Mouse (Mus musculus) midbrain, embryonic 13.5 days (tissue): ENCODE measurements around the gene Atf7. TPM values are rescaled to one million over a fixed set of nuclear protein-coding genes. Genes with fewer than 3 reads are reported as not detected.

Source experiments
- ATAC-seq: fragments of 200-750 bp; cut with Nextera tagmentation; 2 replicates; pipeline ENCODE4 v1.8.0; 2017; ENCODE audit warnings: mild to moderate bottlenecking, moderate TSS enrichment, moderate library complexity
- H3K27ac ChIP-seq: fragments of 300-500 bp; sonication (generic); 2 replicates; pipeline ENCODE4 v1.5.1; 2015; ENCODE audit warnings: inconsistent platforms, mild to moderate bottlenecking, moderate library complexity
- H3K27me3 ChIP-seq: fragments of 300-500 bp; sonication (generic); 2 replicates; pipeline ENCODE4 v1.6.1; 2015; ENCODE audit warnings: mild to moderate bottlenecking, inconsistent platforms
- H3K36me3 ChIP-seq: fragments of 300-500 bp; sonication (generic); 2 replicates; pipeline ENCODE4 v1.6.1; 2015; ENCODE audit warnings: mild to moderate bottlenecking, inconsistent platforms
- H3K4me1 ChIP-seq: fragments of 300-500 bp; sonication (generic); replicated peaks from 2 replicates; pipeline ENCODE4 v1.6.1; 2015; ENCODE audit warnings: inconsistent platforms
- H3K4me2 ChIP-seq: fragments of 300-500 bp; sonication (generic); replicated peaks from 2 replicates; pipeline ENCODE4 v1.6.1; 2015; ENCODE audit warnings: moderate library complexity, mild to moderate bottlenecking, inconsistent platforms
- H3K4me3 ChIP-seq: fragments of 300-500 bp; sonication (generic); replicated peaks from 2 replicates; pipeline ENCODE4 v1.5.1; 2015; ENCODE audit warnings: mild to moderate bottlenecking, inconsistent platforms
- H3K9ac ChIP-seq: fragments of 300-500 bp; sonication (generic); replicated peaks from 2 replicates; pipeline ENCODE4 v1.6.1; 2015; ENCODE audit warnings: mild to moderate bottlenecking, inconsistent platforms
- H3K9me3 ChIP-seq: fragments of 300-500 bp; sonication (generic); 2 replicates; pipeline ENCODE4 v1.6.1; 2016; ENCODE audit warnings: mild to moderate bottlenecking, inconsistent platforms
- WGBS: fragments of 180-500 bp; shearing (Covaris S2); methylation state at CpG from one replicate; pipeline ENCODE4 v1.1.7; 2015; 5-methylcytosine and 5-hydroxymethylcytosine counted together
- microRNA counts: library from miRNA; unstranded; fragments of <30 nt; microRNA quantifications from one replicate; lab custom pipeline; 2016
- microRNA-seq: library from miRNA; unstranded; fragments of <30 nt; microRNA quantifications from one replicate; pipeline ENCODE4, GENCODE M21; 2016
- polyA plus RNA-seq: library from polyadenylated mRNA; unstranded; fragments of >200 nt; fragmentation: Nextera tagmentation; extraction: Ambion mirVana; gene quantifications from 2 replicates; pipeline ENCODE4 v1.2.1, GENCODE M21; 2015

Atf7 gene
- polyA plus RNA-seq, 1 experiment from 2014 or later, result 22.1 TPM

GRCm38 (mm10) chr15:102501084-102501814, 124.0 kb downstream of the Atf7 start:
- Histone ChIP-seq H3K27ac (no peak overlapping the region), H3K9ac (no peak overlapping the region), H3K9me3 (no peaks in the 10 kb centered on the region), H3K4me2 (no peak overlapping the region), H3K4me3 (no peak overlapping the region), H3K27me3 (no peaks in the 10 kb centered on the region), H3K4me1 (no peaks in the 10 kb centered on the region), H3K36me3 (peaks cover 94% of the 10 kb centered on the region)
- peak; percentile 18; the same call in 1 of the 2 replicates for ATAC-seq
- WGBS, result 92% methylated on average over 19 of the region's 19 CpGs

- no peak overlapping the region for H3K4me3 ChIP-seq
- no peaks in the 10 kb centered on the region for H3K27me3 ChIP-seq
- ATAC-seq, result no peak
- no peak overlapping the region for H3K4me2 ChIP-seq
- WGBS, result 96% methylated on average over 5 of the region's 5 CpGs
- peaks cover 94% of the 10 kb centered on the region for H3K36me3 ChIP-seq
- no peak overlapping the region for H3K9ac ChIP-seq
- H3K9me3 ChIP-seq, result no peaks in the 10 kb centered on the region
- H3K4me1 ChIP-seq, result no peaks in the 10 kb centered on the region
- H3K27ac ChIP-seq, result no peak overlapping the region
Measured at GRCm38 (mm10) chr15:102500479-102500878, 124.8 kb downstream of the Atf7 start.

DNA sequence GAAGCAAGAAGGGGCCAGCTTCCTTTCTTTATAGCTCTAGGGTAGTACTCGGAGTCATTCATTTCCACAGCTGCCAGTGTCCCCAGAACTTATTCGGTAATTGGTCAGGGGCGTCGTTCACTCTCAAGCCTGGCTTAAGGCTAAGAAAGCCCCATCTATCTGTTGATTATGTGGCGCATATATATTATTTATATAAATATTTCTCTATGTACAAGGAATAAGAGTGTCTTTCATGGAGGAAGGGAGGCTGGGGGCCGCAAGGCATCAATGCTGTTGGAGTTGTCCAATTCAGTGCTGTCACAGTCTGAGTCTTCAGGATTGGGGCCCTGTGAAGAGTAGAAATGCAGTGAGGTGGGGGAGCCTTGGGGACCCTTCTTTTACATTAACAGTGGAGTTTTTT, 125.4 kb downstream of the Atf7 start:
- Histone ChIP-seq H3K4me2 (no peak overlapping the region), H3K36me3 (peaks cover 94% of the 10 kb centered on the region), H3K9me3 (no peaks in the 10 kb centered on the region), H3K4me3 (no peak overlapping the region), H3K4me1 (no peaks in the 10 kb centered on the region), H3K27me3 (no peaks in the 10 kb centered on the region), H3K9ac (no peak overlapping the region), H3K27ac (no peak overlapping the region)
- no peak for ATAC-seq
- 93% methylated on average over 6 of the region's 6 CpGs for WGBS

GRCm38 (mm10) chr15:102499370-102499769, 125.9 kb downstream of the Atf7 start:
- H3K36me3 ChIP-seq, result peaks cover 93% of the 10 kb centered on the region
- WGBS, result 83% methylated on average over 3 of the region's 3 CpGs

GRCm38 (mm10) chr15:102498322-102498721, 126.9 kb downstream of the Atf7 start:
- Histone ChIP-seq H3K4me1 (no peaks in the 10 kb centered on the region), H3K4me3 (no peak overlapping the region), H3K9me3 (no peaks in the 10 kb centered on the region), H3K36me3 (peaks cover 93% of the 10 kb centered on the region), H3K27ac (no peak overlapping the region), H3K4me2 (no peak overlapping the region), H3K9ac (no peak overlapping the region), H3K27me3 (no peaks in the 10 kb centered on the region)
- no peak for ATAC-seq
- WGBS, result 90% methylated on average over 3 of the region's 3 CpGs

More at GRCm38 (mm10) chr15:102499370-102499769, 125.9 kb downstream of the Atf7 start:
- H3K27me3 ChIP-seq, result no peaks in the 10 kb centered on the region
- H3K4me3 ChIP-seq, result no peak overlapping the region
- no peak overlapping the region for H3K4me2 ChIP-seq
- H3K4me1 ChIP-seq, result no peaks in the 10 kb centered on the region
- H3K9me3 ChIP-seq, result no peaks in the 10 kb centered on the region
- no peak overlapping the region for H3K27ac ChIP-seq
- no peak overlapping the region for H3K9ac ChIP-seq
- ATAC-seq, result no peak

DNA sequence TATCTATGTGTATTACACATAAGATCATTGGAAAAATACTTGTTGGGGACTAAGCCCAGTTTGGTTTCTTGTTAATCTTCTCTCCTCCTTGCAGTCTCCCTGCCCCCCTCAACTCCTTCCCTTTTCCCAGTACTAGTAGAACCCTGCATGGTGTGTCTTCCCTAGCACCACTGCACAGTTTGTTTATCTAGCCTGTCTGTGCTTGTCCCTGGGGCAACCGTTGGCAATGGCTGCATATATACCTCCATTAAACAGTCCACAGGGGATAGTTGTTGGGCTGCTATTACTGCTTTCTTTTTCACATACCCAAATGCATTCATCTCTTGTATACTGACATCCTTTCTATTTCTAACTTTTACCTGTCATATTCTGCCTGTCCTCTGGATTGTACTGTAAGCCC, 137.6 kb downstream of the Atf7 start:
- no peaks in the 10 kb centered on the region for H3K4me1 ChIP-seq
- H3K4me3 ChIP-seq, result no peak overlapping the region
- H3K9me3 ChIP-seq, result no peaks in the 10 kb centered on the region
- H3K36me3 ChIP-seq, result peaks cover 76% of the 10 kb centered on the region
- H3K4me2 ChIP-seq, result no peak overlapping the region
- H3K27me3 ChIP-seq, result no peaks in the 10 kb centered on the region
- no peak for ATAC-seq
- 94% methylated on average over 1 of the region's 1 CpGs for WGBS
- H3K27ac ChIP-seq, result no peak overlapping the region
- no peak overlapping the region for H3K9ac ChIP-seq

- no peak overlapping the region for H3K9ac ChIP-seq
- no peaks in the 10 kb centered on the region for H3K27me3 ChIP-seq
- peaks cover 81% of the 10 kb centered on the region for H3K36me3 ChIP-seq
- H3K4me1 ChIP-seq, result no peaks in the 10 kb centered on the region
- no peak overlapping the region for H3K27ac ChIP-seq
- 94% methylated on average over 12 of the region's 12 CpGs for WGBS
- H3K4me2 ChIP-seq, result no peak overlapping the region
- no peak for ATAC-seq
- H3K4me3 ChIP-seq, result no peak overlapping the region
- no peaks in the 10 kb centered on the region for H3K9me3 ChIP-seq
Measured at GRCm38 (mm10) chr15:102485853-102486252, 139.4 kb downstream of the Atf7 start.

DNA sequence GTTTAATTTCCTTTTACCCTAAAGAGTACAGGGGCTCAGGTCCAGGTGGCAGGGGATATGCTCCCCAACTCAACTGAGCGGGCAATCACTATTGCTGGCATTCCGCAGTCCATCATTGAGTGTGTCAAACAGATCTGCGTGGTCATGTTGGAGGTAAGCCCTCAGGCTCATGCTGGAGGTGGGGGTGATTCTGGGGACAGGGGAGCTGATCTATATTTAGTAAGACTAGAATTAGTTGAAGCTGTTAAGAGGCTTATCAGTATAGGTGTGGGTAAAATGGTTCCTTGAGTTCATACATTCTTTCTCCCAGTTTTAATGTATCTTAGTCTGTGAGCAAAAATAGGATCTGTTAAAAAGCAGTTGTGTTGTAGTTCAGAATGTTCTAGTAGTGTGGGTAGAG, 142.1 kb downstream of the Atf7 start:
- ATAC-seq, result no peak
- WGBS, result 87% methylated on average over 3 of the region's 3 CpGs
- H3K36me3 ChIP-seq, result peaks cover 79% of the 10 kb centered on the region

More for the DNA sequence above, 142.1 kb downstream of the Atf7 start:
- no peak overlapping the region for H3K9ac ChIP-seq
- no peak overlapping the region for H3K4me3 ChIP-seq
- no peak overlapping the region for H3K4me2 ChIP-seq
- H3K27me3 ChIP-seq, result no peaks in the 10 kb centered on the region
- H3K27ac ChIP-seq, result no peak overlapping the region
- no peaks in the 10 kb centered on the region for H3K9me3 ChIP-seq
- no peaks in the 10 kb centered on the region for H3K4me1 ChIP-seq

MicroRNAs within 50 kb of the gene (microRNA counts, 519-probe panel; counts per million panel counts)
- microRNA mmu-miR-688 (lab: Ali Mortazavi, UCI), result 110 counts per million, percentile 56 among the panel's probes with 10 or more counts

Small RNA genes within 50 kb of the gene (microRNA-seq; reads per million reads assigned to microRNA genes)
- not detected for gene Mir688

Other genes with a start within 250 kb of the Atf7 start
- gene Sp1, start 219.3 kb downstream of the Atf7 start, polyA plus RNA-seq, result 5.6 TPM in 2 replicates
- 0.30 and 0.74 TPM in 2 replicates for gene Amhr2, start 180.1 kb downstream of the Atf7 start, polyA plus RNA-seq
- gene Prr13, start 166.4 kb downstream of the Atf7 start, polyA plus RNA-seq, result 113 and 119 TPM in 2 replicates
- gene Pcbp2, start 154.9 kb downstream of the Atf7 start, polyA plus RNA-seq, result 164 and 166 TPM in 2 replicates
- gene Gm10337, start 121.7 kb downstream of the Atf7 start, polyA plus RNA-seq, result 4.5 and 16.7 TPM in 2 replicates
- gene Map3k12, start 108.4 kb downstream of the Atf7 start, polyA plus RNA-seq, result 47.9 and 53.9 TPM in 2 replicates
- 98.2 and 101 TPM in 2 replicates for gene Tarbp2, start 107.3 kb downstream of the Atf7 start, polyA plus RNA-seq
- 2.9 and 5.0 TPM in 2 replicates for gene Npff, start 100.5 kb downstream of the Atf7 start, polyA plus RNA-seq
- gene Gm28047, start 397 bp downstream of the Atf7 start, polyA plus RNA-seq, result not detected in 2 replicates
- 58.9 and 59.1 TPM in 2 replicates for gene Atp5g2, start 46.9 kb upstream of the Atf7 start, polyA plus RNA-seq
- gene Calcoco1, start 96.7 kb upstream of the Atf7 start, polyA plus RNA-seq, result 41.9 and 51.1 TPM in 2 replicates